Mouse (Mus musculus): ENCODE results near the gene Vat1l. TPM values are rescaled to one million over a fixed set of nuclear protein-coding genes. Genes with fewer than 3 reads are reported as not detected.

Gene Vat1l
- total RNA-seq, 1 experiment from 2014 or later, result 17.5 TPM

GRCm38 (mm10) chr8:114295749-114296067, 90.3 kb downstream of the Vat1l start:
- no peak for DNase-seq

- no peak for DNase-seq
These were observed 92.8 kb downstream of the Vat1l start for GRCm38 (mm10) chr8:114298253-114298652.

GRCm38 (mm10) chr8:114300072-114300471, 94.7 kb downstream of the Vat1l start:
- DNase-seq, result no peak

- no peak for DNase-seq
These were observed 100.9 kb downstream of the Vat1l start for GRCm38 (mm10) chr8:114306296-114306695.

- DNase-seq, result no peak
These were observed 109.4 kb downstream of the Vat1l start for GRCm38 (mm10) chr8:114314669-114315325.

- DNase-seq, result no peak
These were observed 112.7 kb downstream of the Vat1l start for GRCm38 (mm10) chr8:114318161-114318560.

- no peak for DNase-seq
These were observed 116.7 kb downstream of the Vat1l start for GRCm38 (mm10) chr8:114322096-114322495.

GRCm38 (mm10) chr8:114331928-114332327, 126.5 kb downstream of the Vat1l start:
- DNase-seq, result no peak

- DNase-seq, result no peak
These were observed 127.5 kb downstream of the Vat1l start for GRCm38 (mm10) chr8:114332949-114333348.

GRCm38 (mm10) chr8:114335721-114336120, 130.3 kb downstream of the Vat1l start:
- DNase-seq, result no peak

- DNase-seq, result peak; percentile 8
These were observed 136.9 kb downstream of the Vat1l start for GRCm38 (mm10) chr8:114342276-114342675.

- DNase-seq, result no peak
These were observed 139.4 kb downstream of the Vat1l start for GRCm38 (mm10) chr8:114344789-114345188.

- DNase-seq, result no peak
These were observed 140.6 kb downstream of the Vat1l start for GRCm38 (mm10) chr8:114346045-114346444.

- no peak for DNase-seq
These were observed 146.4 kb downstream of the Vat1l start for GRCm38 (mm10) chr8:114351643-114352427.

GRCm38 (mm10) chr8:114360506-114360905, 155.1 kb downstream of the Vat1l start:
- no peak for DNase-seq

GRCm38 (mm10) chr8:114363167-114363566, 157.8 kb downstream of the Vat1l start:
- no peak for DNase-seq

GRCm38 (mm10) chr8:114363656-114364055, 158.2 kb downstream of the Vat1l start:
- no peak for DNase-seq

GRCm38 (mm10) chr8:114369038-114369976, 163.9 kb downstream of the Vat1l start:
- DNase-seq, result peak; percentile 80

GRCm38 (mm10) chr8:114374390-114374789, 169.0 kb downstream of the Vat1l start:
- no peak for DNase-seq

GRCm38 (mm10) chr8:114384189-114384588, 178.8 kb downstream of the Vat1l start:
- DNase-seq, result no peak

GRCm38 (mm10) chr8:114387494-114387893, 182.1 kb downstream of the Vat1l start:
- DNase-seq, result no peak

GRCm38 (mm10) chr8:114390465-114391254, 185.2 kb downstream of the Vat1l start:
- DNase-seq, result no peak

Data from adrenal gland, postnatal 25 days (tissue).